Mouse (Mus musculus) layer of hippocampus, adult 8-10 months (tissue): ENCODE measurements around the gene Olfr305. TPM values are rescaled to one million over a fixed set of nuclear protein-coding genes. Genes with fewer than 3 reads are reported as not detected.
"Not testable (repeated sequence)": the region's sequence is repeated elsewhere in the genome, so short reads cannot be mapped to it uniquely, and the experiment has no call there.

Source experiments
- DNase-seq, 2 experiments: peaks; one replicate each; pipeline ENCODE4 v3.0.0; 2022; ENCODE audit warnings: low spot score in 2 of 2
- total RNA-seq, 4 experiments: library from RNA; stranded (reverse); gene quantifications; 2 replicates each; pipeline ENCODE4 v1.2.4; 2022

The Olfr305 gene
- total RNA-seq = not detected

GRCm38 (mm10) chr7:86366828-86367227 is at the start of gene Olfr305:
Gene Olfr305 (minus strand): TSS chr7:86366928.
- no peak for DNase-seq

- DNase-seq = no peak
These were observed 36.8 kb upstream of the Olfr305 start, which contains the start of gene Olfr301 for GRCm38 (mm10) chr7:86403546-86403945. Gene Olfr301 (plus strand): TSS chr7:86403846.

- no peak for DNase-seq
These were observed 31.0 kb upstream of the Olfr305 start, which contains the start of gene Olfr303 for GRCm38 (mm10) chr7:86397689-86398088. Gene Olfr303 (minus strand): TSS chr7:86397789.

GRCm38 (mm10) chr7:86386558-86386957 is 19.8 kb upstream of the Olfr305 start, which contains the start of gene Olfr304:
Gene Olfr304 (minus strand): TSS chr7:86386658.
- no peak for DNase-seq

DNA sequence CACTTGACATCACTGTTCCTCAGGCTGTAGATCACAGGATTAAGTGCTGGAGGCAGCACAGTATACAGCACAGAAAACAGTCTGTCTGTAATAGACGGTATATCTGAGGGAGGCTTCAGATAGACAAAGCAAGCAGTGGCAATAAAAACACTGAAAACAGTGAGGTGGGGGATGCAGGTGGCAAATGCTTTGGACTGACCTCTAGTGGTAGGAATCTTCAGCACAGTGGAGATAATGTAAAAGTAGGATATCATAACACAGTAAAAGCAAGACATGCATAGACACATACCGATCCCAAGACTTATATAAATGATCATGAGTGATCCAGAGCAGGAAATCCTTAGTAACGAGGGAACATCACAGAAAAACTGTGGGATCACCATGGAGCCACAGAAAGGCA is 19.0 kb upstream of the Olfr305 start:
- no peak for DNase-seq

DNA sequence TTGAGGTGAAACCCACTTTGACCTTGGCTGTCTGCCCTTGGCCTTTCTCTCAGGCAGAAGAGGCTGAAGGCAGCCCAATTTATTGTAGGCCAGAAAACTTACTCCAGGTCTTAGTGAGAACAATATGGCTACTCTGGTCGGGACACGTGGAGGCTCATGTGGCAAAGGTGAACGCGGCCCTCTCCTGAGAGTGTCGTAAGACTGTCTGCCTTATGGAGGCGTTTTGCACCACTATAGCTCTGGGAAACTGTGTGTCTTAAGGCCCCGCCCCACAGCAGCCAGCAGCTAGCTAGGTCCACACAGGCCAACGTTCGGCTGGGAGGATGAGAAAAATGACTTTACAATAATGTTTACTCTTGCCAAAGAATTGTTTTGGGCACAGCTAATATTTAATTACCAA is 20.4 kb downstream of the Olfr305 start:
- not testable (repeated sequence) for DNase-seq

DNA sequence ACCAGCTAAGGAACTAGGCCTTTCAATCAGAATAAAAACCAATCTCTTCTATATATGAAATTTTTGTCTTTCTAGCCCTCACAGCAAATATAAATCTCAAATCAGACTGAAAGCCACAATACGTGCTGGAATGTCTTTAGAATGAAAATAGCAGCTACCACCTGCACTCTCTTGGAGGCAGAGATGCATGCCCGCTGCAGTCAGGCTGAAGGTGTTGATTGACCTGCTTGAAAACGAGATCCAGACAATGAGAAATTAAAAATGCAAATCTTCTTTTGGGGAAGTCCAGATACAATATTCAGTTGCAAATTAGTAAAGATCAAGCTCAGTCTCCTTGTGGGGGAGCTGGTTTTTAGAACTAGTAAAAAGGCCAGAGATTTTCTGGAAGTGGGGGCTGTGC is 22.5 kb downstream of the Olfr305 start:
- DNase-seq = no peak

DNA sequence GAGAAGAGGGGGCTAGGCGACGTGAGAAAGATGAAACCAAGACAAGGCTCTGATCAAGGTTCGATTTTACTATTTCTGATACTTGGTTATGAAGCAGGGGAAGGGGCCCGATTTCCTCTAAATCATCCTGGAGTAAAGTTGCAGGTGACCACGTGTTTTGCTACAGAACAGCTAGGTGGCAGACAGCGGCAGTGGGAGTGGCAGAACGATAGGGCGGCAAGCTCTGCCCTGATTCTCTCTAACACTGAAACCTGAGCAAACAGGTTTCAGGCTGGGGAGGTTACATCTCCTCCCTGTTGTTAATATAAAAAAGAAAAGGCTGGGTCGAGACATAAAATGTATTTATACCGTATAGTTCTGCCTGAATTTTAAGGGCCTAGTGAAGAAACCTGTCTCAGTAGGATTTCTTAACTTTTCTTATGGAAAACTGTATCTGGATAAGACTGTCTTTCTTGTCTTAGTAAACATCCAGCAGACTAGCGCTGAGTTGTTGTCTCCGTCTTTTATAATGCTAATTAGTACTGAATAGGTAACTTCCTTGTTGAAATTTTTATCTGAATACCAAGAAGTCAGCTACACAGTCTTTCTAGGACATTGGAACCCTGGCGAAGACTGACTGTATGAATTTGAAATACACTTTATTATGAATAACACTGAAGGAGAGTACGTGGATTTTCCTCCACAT is 23.7 kb downstream of the Olfr305 start:
- DNase-seq = no peak

- DNase-seq = no peak
These were observed 29.2 kb downstream of the Olfr305 start, which contains the start of gene Olfr307 for GRCm38 (mm10) chr7:86337486-86337885. Gene Olfr307 (minus strand): TSS chr7:86337586.

- no peak for DNase-seq
These were observed 41.2 kb downstream of the Olfr305 start, which contains the start of gene Olfr308 for GRCm38 (mm10) chr7:86325530-86325929. Gene Olfr308 (minus strand): TSS chr7:86325630.

- DNase-seq = no peak
These were observed 45.4 kb downstream of the Olfr305 start for GRCm38 (mm10) chr7:86321323-86321722.

GRCm38 (mm10) chr7:86313608-86314007 is 53.1 kb downstream of the Olfr305 start, which contains the start of gene Olfr309:
Gene Olfr309 (minus strand): TSS chr7:86313708.
- no peak for DNase-seq

Other genes with a start within 250 kb of the Olfr305 start
- not detected for gene Vmn2r75, start 195.2 kb downstream of the Olfr305 start, total RNA-seq
- gene Vmn2r76, start 120.6 kb downstream of the Olfr305 start, total RNA-seq = not detected
- not detected for gene Olfr310, start 89.8 kb downstream of the Olfr305 start, total RNA-seq
- gene Olfr309, start 53.2 kb downstream of the Olfr305 start, total RNA-seq = not detected
- not detected for gene Olfr308, start 41.3 kb downstream of the Olfr305 start, total RNA-seq
- not detected for gene Olfr307, start 29.3 kb downstream of the Olfr305 start, total RNA-seq
- not detected for gene Olfr304, start 19.7 kb upstream of the Olfr305 start, total RNA-seq
- gene Olfr303, start 30.9 kb upstream of the Olfr305 start, total RNA-seq = not detected
- gene Olfr301, start 36.9 kb upstream of the Olfr305 start, total RNA-seq = not detected
- gene Olfr299, start 93.0 kb upstream of the Olfr305 start, total RNA-seq = not detected
- gene Olfr298, start 125.6 kb upstream of the Olfr305 start, total RNA-seq = not detected
- gene Olfr297, start 153.0 kb upstream of the Olfr305 start, total RNA-seq = not detected
- not detected for gene Olfr295, start 216.9 kb upstream of the Olfr305 start, total RNA-seq
- not detected for gene Olfr294, start 249.7 kb upstream of the Olfr305 start, total RNA-seq